Mouse (Mus musculus) left cerebral cortex, postnatal 14 days (tissue): ENCODE results near the gene Ckap2l. TPM values are rescaled to one million over a fixed set of nuclear protein-coding genes. Genes with fewer than 3 reads are reported as not detected.

Source experiments
- DNase-seq, 2 experiments: peaks; one replicate each; pipeline ENCODE4 v3.0.0; 2021 to 2022; ENCODE audit warnings: low spot score in 2 of 2, mixed read lengths in 1 of 2
- intact Hi-C: fragments of 180-260 bp; cut with DNase I; formaldehyde crosslinking; loops from one replicate; pipeline ENCODE4 v1.15.1; 2025
- long read RNA-seq, 2 experiments: library from polyadenylated mRNA; stranded (forward); transcript quantifications; one replicate each; pipeline ENCODE4 v2.0.0; 2021
- total RNA-seq, 2 experiments: library from RNA; stranded (reverse); gene quantifications; 2 replicates each; pipeline ENCODE4 v1.2.3; 2021

Gene Ckap2l
- total RNA-seq, result 1 to 10 TPM; 1.3 to 1.4 TPM
- long read RNA-seq, experiment 1, partial matches to known transcripts, result 0 of 2 reads
- long read RNA-seq, experiment 1, other reads (novel, unspliced or antisense), result 2 of 2 reads
- long read RNA-seq, experiment 2, result 0 reads

- DNase-seq, result peak; percentile 97 to 98
- intact Hi-C loops, result no loop called here
These were observed at the start of gene Ckap2l for GRCm38 (mm10) chr2:129296671-129297588. TSS of gene Ckap2l (minus strand) at chr2:129297212.

GRCm38 (mm10) chr2:129338138-129338621 is 41.2 kb upstream of the Ckap2l start:
- intact Hi-C loops, result no loop called here
- no peak for DNase-seq

DNA sequence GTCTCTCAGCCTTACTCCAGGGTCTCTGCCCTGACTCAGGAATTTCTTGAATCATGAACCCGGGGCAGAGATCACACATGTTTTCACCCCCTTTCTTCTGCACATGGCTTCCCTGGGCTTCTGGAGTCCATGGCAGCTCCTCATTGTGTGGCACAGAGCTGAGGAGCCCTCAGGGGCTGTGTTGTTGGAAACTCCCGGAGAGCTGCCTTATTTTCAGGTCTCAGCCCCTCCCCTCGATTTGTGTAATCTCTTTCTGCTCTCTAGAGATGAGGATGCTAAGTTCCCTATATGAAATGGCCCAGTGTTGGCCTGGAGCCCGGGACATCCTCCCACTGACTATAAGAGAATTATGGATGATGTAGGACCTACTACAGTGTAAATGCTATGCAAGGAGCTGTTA is 36.5 kb upstream of the Ckap2l start:
- no peak for DNase-seq
- intact Hi-C loops, result no loop called here

GRCm38 (mm10) chr2:129330540-129330939 is 33.5 kb upstream of the Ckap2l start:
- intact Hi-C loops, result no loop called here
- no peak for DNase-seq

GRCm38 (mm10) chr2:129330024-129330423 is 33.0 kb upstream of the Ckap2l start:
- no peak for DNase-seq
- intact Hi-C loops, result no loop called here

GRCm38 (mm10) chr2:129328238-129328637 is 31.2 kb upstream of the Ckap2l start:
- intact Hi-C loops, result no loop called here
- no peak for DNase-seq

GRCm38 (mm10) chr2:129324216-129324615 is 27.2 kb upstream of the Ckap2l start:
- DNase-seq, result no peak
- intact Hi-C loops, result no loop called here

DNA sequence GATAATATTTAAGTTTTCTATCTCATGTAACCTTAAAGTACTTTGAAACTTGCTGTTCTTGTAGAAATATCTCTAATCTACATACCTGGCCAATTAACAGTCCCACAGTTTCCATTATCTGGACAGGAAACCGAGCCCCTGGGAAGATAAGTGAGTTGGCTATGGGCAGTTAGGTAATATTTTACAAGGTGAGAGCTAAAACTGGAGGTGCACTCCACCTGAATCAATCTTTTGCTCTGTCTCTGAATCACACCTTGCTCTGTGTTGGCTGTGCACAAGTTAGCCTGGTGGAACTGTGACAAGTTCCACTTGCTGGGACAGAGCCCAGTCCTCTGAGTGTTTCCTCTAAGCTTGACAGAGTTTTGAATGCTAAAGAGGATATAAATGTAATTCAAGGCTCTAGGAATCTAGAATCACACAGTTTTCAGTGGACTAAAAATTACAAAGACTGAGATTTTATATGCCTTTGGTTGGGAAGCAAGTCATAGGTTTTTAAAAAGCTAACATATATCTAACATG is 25.2 kb upstream of the Ckap2l start:
- peak; percentile 36 to 61 for DNase-seq
- intact Hi-C loops, result no loop called here

DNA sequence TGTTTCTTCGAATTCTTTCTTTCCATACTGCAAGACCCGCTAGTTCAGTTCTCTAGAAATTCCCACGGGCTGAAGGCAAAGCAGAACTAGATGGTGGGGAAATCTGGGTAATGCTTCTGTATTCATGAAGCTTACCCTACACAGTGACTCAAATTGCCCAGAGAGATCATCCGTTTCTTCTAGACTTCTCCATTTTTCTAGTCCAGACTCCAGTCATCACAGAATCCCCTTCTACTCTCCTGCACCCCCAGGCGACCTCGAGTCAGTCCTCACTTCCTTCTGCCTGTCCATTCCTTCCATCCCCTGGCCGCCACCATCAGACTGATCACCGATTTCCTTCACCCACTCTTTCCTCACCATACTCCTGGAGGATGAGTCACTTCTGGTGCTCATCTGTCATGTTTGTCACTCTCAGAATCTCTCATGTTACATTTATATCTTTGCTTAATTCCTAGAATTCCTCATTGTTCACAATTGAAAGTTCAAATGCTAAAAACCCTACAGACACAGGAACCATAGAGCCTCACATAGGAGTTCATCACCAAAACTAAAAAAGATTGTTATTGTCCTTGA is 23.1 kb upstream of the Ckap2l start:
- no peak for DNase-seq
- intact Hi-C loops, result no loop called here

- DNase-seq, result no peak
- intact Hi-C loops, result no loop called here
These were observed 18.8 kb upstream of the Ckap2l start for GRCm38 (mm10) chr2:129315831-129316230.

DNA sequence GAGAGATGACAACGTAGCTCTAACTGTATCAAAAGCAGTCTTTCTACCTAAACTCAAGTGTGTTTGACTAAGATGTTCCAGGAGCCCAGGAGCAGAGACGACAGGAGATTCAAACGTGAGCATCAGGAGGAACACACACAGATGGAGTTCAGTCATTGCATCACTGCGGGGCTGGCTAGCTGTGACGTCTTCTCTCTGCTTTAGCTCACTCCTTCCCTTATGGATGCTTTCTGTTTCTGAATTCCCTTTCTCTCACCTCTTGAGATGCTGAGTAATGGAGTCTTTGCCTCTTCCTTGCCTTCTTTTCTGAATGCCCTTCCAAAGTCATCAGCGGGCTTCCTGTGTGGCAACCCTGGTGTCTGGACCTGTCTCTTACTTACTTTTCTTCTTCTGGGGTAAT is 17.9 kb upstream of the Ckap2l start:
- intact Hi-C loops, result no loop called here
- DNase-seq, result no peak

DNA sequence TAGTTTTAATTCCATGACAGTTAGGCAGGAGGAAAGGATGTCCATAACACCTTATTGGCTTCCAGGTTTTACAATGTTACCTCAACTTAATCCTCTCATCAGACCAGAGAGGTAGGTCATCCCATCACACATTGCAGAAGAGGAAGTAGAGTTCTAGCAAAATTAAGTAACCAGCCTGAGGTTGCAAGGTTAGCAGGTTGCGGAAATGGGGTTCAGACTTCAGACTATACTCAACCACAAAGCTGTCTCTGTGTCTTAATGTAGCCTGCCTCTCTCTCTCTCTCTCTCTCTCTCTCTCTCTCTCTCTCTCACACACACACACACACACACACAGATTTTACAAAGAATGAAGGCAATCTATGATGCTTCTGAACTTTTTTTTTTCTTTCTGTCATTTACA is 16.9 kb upstream of the Ckap2l start:
- intact Hi-C loops, result no loop called here

GRCm38 (mm10) chr2:129309836-129310235 is 12.8 kb upstream of the Ckap2l start, which contains the start of gene Il1a:
TSS of gene Il1a (minus strand) at chr2:129309972.
- intact Hi-C loops, result no loop called here
- DNase-seq, result no peak

More for the DNA sequence above, 16.9 kb upstream of the Ckap2l start:
- DNase-seq, result no peak

DNA sequence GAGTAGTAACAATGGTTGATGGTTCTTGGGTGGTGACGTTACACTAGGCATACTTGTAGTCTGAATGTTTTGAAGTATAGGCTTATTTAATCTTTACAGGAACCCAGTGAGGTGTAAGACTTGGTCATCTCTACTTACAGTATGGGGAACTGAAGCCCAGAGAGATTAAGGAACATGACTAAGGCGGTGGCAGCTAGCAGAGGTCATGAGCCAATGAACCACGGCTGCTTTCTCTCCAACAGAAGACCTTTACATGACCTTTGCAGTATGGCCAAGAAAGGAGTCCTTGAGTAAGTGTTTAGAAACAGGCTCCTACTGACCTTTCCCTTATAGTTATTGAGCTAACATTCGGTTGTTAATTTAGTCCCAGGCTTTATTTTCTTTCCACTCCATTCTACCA is 9.0 kb upstream of the Ckap2l start:
- intact Hi-C loops, result no loop called here
- no peak for DNase-seq

- intact Hi-C loops, result no loop called here
- no peak for DNase-seq
These were observed 574 bp upstream of the Ckap2l start for GRCm38 (mm10) chr2:129297589-129297982.

DNA sequence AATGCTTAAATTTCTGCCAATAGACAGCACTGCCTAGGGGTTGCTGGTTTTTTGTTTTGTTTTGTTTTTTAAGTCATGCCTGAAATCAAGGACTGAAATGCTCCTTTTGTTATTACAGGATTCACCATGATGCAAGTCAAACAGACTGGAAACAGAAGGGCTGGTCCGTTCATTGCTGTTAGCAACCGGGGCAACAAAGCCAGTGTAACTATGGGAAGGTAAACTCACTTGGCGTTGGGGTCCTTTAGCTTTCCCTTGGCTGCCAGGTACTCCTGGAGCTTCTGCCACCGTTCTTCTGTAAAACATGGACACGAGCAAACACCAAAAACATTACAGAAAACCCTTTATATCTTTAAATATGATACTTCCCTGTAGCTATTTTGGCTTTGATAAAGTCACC is 926 bp downstream of the Ckap2l start:
- intact Hi-C loops, result no loop called here
- no peak for DNase-seq

DNA sequence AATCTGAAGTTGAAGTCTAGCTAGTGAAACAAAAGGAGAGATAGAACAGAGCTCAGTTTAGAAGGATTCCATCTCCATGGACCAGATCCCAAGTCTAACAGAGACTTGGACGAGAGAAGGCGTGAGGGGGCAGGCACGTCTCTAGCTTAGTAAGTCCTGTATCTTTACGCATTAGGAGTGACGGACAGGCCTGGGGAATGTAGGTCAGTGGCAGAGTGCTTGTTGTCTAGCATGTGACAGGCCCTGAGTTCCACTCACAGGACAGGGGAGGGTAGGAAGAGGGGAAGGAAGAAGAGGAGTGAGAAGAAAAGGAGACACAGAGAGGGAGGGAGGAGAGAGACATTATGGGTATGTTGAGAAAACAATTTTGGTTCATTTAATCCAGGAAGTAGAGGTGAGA is 1.9 kb downstream of the Ckap2l start:
- no peak for DNase-seq
- intact Hi-C loops, result no loop called here

DNA sequence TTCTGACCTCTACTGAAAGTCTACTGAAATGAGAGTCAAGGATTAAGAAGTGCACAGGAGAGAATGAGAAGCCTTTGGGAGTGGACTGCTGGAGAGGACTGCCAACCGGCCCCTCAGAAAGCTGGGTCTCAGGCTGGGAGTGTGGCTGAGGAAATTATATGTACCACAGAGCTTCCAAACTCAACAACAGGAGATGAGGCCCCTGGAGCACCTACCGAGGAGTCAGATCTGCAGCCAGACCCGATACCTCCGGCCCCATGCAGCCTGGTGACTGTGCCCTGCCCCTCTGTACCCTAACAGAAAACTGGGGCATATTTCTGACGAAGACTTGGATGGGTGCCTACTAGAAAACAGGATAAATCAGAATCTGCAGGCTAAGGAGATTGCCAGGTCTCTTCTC is 23.2 kb downstream of the Ckap2l start:
- no peak for DNase-seq
- intact Hi-C loops, result no loop called here

DNA sequence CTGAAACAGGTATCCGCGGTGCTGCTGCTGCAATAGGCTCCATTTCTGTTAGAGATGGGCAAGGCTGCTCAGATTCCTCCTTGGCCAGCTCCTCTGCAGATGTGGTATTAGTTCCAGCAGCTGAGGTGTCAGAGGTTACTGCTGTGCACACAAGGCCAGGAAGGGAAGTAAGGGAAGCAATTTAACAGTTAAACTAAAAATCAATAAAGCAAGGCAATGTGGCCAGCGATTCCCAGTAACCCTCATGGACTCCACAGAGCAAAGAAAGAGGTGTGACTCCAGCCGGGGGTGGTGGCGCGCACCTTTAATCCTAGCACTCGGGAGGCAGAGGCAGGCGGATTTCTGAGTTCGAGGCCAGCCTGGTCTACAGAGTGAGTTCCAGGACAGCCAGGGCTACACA is 26.4 kb downstream of the Ckap2l start:
- DNase-seq, result no peak
- intact Hi-C loops, result no loop called here

DNA sequence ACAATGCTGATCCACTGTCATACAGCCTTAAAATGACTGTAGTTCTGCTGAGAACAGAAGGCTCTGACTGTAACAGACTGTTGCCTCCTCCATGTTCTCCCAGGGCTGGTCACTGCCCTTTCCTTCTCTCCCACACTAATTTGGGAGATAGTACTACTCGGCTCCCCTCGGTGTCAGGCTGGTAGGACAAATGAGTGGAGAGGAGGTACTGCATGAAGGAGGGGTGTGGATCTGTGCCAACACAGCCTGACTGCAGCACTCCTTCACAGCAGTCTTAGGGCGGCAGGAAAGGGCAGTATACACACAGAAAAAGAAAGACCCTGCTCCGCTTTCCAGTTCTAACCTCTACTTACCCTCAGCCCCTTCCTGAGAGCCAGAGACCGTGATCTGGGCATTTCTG is 27.0 kb downstream of the Ckap2l start:
- no peak for DNase-seq

More for the DNA sequence above, 27.0 kb downstream of the Ckap2l start:
- intact Hi-C loops, result loop anchor here (10.0 kb wide), 1 partner anchor 405 kb away; the partner anchor contains the start of gene Fbln7
